Mouse (Mus musculus) gonadal fat pad, adult 2 months (tissue): Measurements from ENCODE around the gene Mkln1. TPM values are rescaled to one million over a fixed set of nuclear protein-coding genes. Genes with fewer than 3 reads are reported as not detected.

Source experiments
- DNase-seq: peaks from one replicate; pipeline ENCODE4 v3.0.0-alpha.2; 2012; ENCODE audit warnings: low read depth
- polyA plus RNA-seq: library from polyadenylated mRNA; depleted of rRNA; stranded (reverse); fragments of >200 nt; gene quantifications from 2 replicates; pipeline ENCODE4 v1.2.3, GENCODE M21; 2012

Gene Mkln1
- polyA plus RNA-seq, 1 experiment: 35.8 TPM

- peak; percentile 54 for DNase-seq
These were observed 115.2 kb downstream of the Mkln1 start for GRCm38 (mm10) chr6:31513726-31514125.

GRCm38 (mm10) chr6:31517681-31518337 is 119.3 kb downstream of the Mkln1 start:
- DNase-seq: no peak

- no peak for DNase-seq
These were observed 119.8 kb downstream of the Mkln1 start for GRCm38 (mm10) chr6:31518338-31518698.

- no peak for DNase-seq
These were observed 120.5 kb downstream of the Mkln1 start for GRCm38 (mm10) chr6:31519001-31519471.

- no peak for DNase-seq
These were observed 122.1 kb downstream of the Mkln1 start for GRCm38 (mm10) chr6:31520486-31521215.

GRCm38 (mm10) chr6:31521491-31522355 is 123.2 kb downstream of the Mkln1 start:
- no peak for DNase-seq

- no peak for DNase-seq
These were observed 123.9 kb downstream of the Mkln1 start for GRCm38 (mm10) chr6:31522478-31522877.

GRCm38 (mm10) chr6:31523039-31523438 is 124.5 kb downstream of the Mkln1 start:
- DNase-seq: no peak

- DNase-seq: no peak
These were observed 125.1 kb downstream of the Mkln1 start for GRCm38 (mm10) chr6:31523657-31524056.

GRCm38 (mm10) chr6:31524121-31524520 is 125.6 kb downstream of the Mkln1 start:
- no peak for DNase-seq

GRCm38 (mm10) chr6:31524647-31525046 is 126.1 kb downstream of the Mkln1 start:
- DNase-seq: no peak

GRCm38 (mm10) chr6:31525231-31525900 is 126.8 kb downstream of the Mkln1 start:
- no peak for DNase-seq

GRCm38 (mm10) chr6:31526929-31527328 is 128.4 kb downstream of the Mkln1 start:
- no peak for DNase-seq

GRCm38 (mm10) chr6:31527897-31528296 is 129.4 kb downstream of the Mkln1 start:
- DNase-seq: no peak

GRCm38 (mm10) chr6:31528339-31528738 is 129.8 kb downstream of the Mkln1 start:
- no peak for DNase-seq

- DNase-seq: no peak
These were observed 133.3 kb downstream of the Mkln1 start for GRCm38 (mm10) chr6:31531880-31532279.

GRCm38 (mm10) chr6:31534705-31535104 is 136.2 kb downstream of the Mkln1 start:
- no peak for DNase-seq

- no peak for DNase-seq
These were observed 138.7 kb downstream of the Mkln1 start for GRCm38 (mm10) chr6:31537193-31537592.

- no peak for DNase-seq
These were observed 139.6 kb downstream of the Mkln1 start for GRCm38 (mm10) chr6:31538112-31538511.

- no peak for DNase-seq
These were observed 141.5 kb downstream of the Mkln1 start for GRCm38 (mm10) chr6:31540018-31540417.

GRCm38 (mm10) chr6:31544318-31544717 is 145.8 kb downstream of the Mkln1 start:
- no peak for DNase-seq
